Mouse (Mus musculus) intestine, embryonic 16.5 days (tissue): ENCODE results near the gene Treml4. TPM values are rescaled to one million over a fixed set of nuclear protein-coding genes. Genes with fewer than 3 reads are reported as not detected.
"Not testable (repeated sequence)": the region's sequence is repeated elsewhere in the genome, so short reads cannot be mapped to it uniquely, and the experiment has no call there.

ENCODE experiments used
- ATAC-seq: fragments of 200-750 bp; cut with Nextera tagmentation; 2 replicates; pipeline ENCODE4 v1.8.0; 2017; ENCODE audit warnings: moderate TSS enrichment, moderate library complexity
- H3K27ac ChIP-seq: fragments of 300-500 bp; sonication (generic); 2 replicates; pipeline ENCODE4 v1.5.1; 2014; ENCODE audit warnings: mild to moderate bottlenecking, low read length
- H3K27me3 ChIP-seq: fragments of 300-500 bp; sonication (generic); replicated peaks from 2 replicates; pipeline ENCODE4 v1.6.1; 2014; ENCODE audit warnings: low read length, control low read depth, mixed read lengths; ENCODE audit not compliant: control insufficient read depth, insufficient read depth
- H3K36me3 ChIP-seq: fragments of 300-500 bp; sonication (generic); 2 replicates; pipeline ENCODE4 v1.6.1; 2014; ENCODE audit warnings: low read length, control low read depth; ENCODE audit not compliant: control insufficient read depth, insufficient read depth
- H3K4me1 ChIP-seq: fragments of 300-500 bp; sonication (generic); 2 replicates; pipeline ENCODE4 v1.6.1; 2014; ENCODE audit warnings: low read length, control low read depth, mixed read lengths; ENCODE audit not compliant: control insufficient read depth, insufficient read depth
- H3K4me2 ChIP-seq: fragments of 300-500 bp; sonication (generic); 2 replicates; pipeline ENCODE4 v1.6.1; 2014; ENCODE audit warnings: low read depth, low read length, control low read depth
- H3K4me3 ChIP-seq: fragments of 300-500 bp; sonication (generic); 2 replicates; pipeline ENCODE4 v1.5.1; 2014; ENCODE audit warnings: mild to moderate bottlenecking, low read length
- H3K9ac ChIP-seq: fragments of 300-500 bp; sonication (generic); 2 replicates; pipeline ENCODE4 v1.6.1; 2014; ENCODE audit warnings: low read depth, low read length
- H3K9me3 ChIP-seq: fragments of 300-500 bp; sonication (generic); 2 replicates; pipeline ENCODE4 v1.6.1; 2016; ENCODE audit warnings: low read length, control low read depth; ENCODE audit not compliant: control insufficient read depth
- WGBS: fragments of 180-500 bp; shearing (Covaris S2); extraction: QIAGEN DNeasy Blood & Tissue Kit; methylation state at CpG from one replicate; pipeline ENCODE4 v1.1.7; 2014; 5-methylcytosine and 5-hydroxymethylcytosine counted together
- polyA plus RNA-seq: library from polyadenylated mRNA; unstranded; fragments of >200 nt; fragmentation: Nextera tagmentation; extraction: Ambion mirVana; gene quantifications from 2 replicates; pipeline ENCODE4 v1.2.1, GENCODE M21; 2015

The Treml4 gene
- polyA plus RNA-seq, 1 experiment from 2014 or later = 4.0 TPM

DNA sequence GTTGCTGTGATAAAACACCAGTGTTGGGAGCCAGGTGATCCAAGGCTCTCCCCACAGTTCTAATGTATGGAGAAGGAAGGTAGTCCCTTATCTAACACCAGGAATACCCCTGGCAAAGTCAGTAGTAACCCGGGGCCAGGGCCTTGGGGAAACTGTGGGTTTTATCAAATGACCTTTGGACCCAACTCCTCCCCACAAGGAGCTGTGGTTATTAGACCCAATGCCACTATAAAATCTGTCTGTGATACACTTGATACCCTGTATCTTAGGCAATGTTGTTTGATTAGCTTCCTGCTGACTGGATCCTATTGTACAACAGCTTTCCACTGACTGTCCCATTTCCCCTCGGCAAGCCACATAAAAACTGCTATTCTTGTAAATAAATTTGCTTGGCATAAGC is 48.0 kb downstream of the Treml4 start:
- ATAC-seq = peak; percentile 92
- Histone ChIP-seq H3K4me2 (no peak overlapping the region), H3K9ac (no peak overlapping the region), H3K27me3 (no peaks in the 10 kb centered on the region), H3K4me3 (no peak overlapping the region), H3K4me1 (peaks cover 2% of the 10 kb centered on the region; the same call in 1 of the 2 replicates), H3K27ac (no peak overlapping the region), H3K36me3 (no peaks in the 10 kb centered on the region), H3K9me3 (no peaks in the 10 kb centered on the region)
- WGBS = 38% methylated on average over 2 of the region's 2 CpGs

DNA sequence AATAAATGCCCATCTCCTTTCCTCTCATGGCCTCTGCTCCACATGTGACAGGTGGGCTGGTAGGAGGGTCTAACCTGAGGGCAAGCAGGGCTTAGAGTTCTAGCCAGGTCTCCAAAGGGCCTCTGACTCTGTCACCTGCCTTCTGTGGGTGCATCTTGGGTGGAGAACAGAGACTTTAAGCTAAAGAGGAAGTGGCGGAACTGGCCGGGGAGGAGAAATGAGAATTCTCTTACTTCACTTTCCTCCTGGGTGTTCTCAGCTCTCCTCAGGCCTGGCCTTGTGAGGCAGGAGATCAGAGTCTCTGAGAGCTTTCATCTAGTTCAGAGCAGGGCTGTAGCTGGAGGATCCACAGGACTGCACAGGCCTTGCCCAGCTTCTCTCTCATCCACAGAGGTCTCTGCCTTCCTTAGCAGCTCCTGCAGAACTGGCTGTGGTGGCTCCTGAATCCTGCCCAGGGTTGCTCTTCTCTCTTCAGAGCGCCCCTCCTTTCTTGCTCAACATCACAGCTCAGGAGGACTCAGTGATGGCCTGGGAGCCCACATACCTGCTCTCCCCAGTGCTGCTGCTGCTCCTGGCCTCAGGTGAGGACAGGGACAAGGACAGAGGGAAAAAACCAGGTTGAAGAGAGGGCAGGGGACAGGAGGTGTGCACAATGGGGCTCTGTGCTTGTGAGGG is 51.9 kb downstream of the Treml4 start, which contains the start of gene B430306N03Rik:
B430306N03Rik (plus strand) TSS at position 237 of the 675 bp plus-strand sequence.
- not testable (repeated sequence) for ATAC-seq, H3K36me3 ChIP-seq, H3K9ac ChIP-seq, H3K27ac ChIP-seq, H3K9me3 ChIP-seq, H3K4me3 ChIP-seq, H3K27me3 ChIP-seq, H3K4me1 ChIP-seq, H3K4me2 ChIP-seq
- WGBS = 83% methylated on average over 3 of the region's 3 CpGs

DNA sequence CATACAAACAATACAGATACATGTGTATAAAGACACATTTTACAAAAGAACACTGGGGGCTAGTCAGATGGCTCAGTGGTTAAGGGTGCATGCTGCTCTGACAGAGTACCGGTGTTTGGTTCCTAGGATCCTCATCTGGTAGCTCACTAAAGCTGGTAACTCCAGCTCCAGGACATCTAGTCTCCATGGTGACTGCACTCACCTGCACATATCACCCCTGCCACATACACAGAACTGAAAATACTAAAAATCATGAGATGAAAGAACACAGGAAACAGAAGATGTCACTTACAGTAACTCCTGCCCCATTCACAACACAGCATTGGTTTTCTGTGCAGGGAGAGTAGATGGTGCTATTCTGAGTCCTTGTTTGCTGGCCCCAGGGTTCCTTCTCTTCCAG is 54.6 kb downstream of the Treml4 start:
- no peaks in the 10 kb centered on the region for H3K4me1 ChIP-seq
- no peaks in the 10 kb centered on the region for H3K9me3 ChIP-seq
- 88% methylated on average over 1 of the region's 1 CpGs for WGBS
- H3K4me2 ChIP-seq = no peak overlapping the region
- H3K9ac ChIP-seq = no peak overlapping the region
- no peak for ATAC-seq
- no peaks in the 10 kb centered on the region for H3K27me3 ChIP-seq
- no peaks in the 10 kb centered on the region for H3K36me3 ChIP-seq
- no peak overlapping the region for H3K27ac ChIP-seq
- no peak overlapping the region for H3K4me3 ChIP-seq

DNA sequence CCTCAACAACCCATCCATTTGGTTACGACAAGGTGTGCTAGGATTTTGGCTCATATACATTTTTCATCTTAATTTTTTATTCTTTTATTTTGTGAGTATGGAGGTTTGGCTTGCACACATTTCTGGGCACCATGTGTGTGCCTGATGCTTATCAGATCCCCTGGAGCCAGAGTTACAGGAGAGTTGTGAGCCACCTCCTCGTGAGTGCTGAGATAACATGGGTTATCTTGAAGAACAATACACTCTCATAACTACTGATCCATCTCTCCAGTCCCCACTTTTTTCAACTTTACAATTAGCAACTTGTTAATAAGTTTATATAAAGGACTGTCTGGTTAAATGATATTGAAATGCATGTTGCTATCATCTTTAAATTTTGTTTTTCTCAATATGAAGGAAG is 57.2 kb downstream of the Treml4 start:
- Histone ChIP-seq H3K9ac (no peak overlapping the region), H3K27ac (no peak overlapping the region), H3K4me1 (no peaks in the 10 kb centered on the region), H3K27me3 (no peaks in the 10 kb centered on the region), H3K36me3 (no peaks in the 10 kb centered on the region), H3K4me2 (no peak overlapping the region), H3K4me3 (no peak overlapping the region), H3K9me3 (no peaks in the 10 kb centered on the region)
- ATAC-seq = no peak
- 76% methylated on average over 2 of the region's 2 CpGs for WGBS

DNA sequence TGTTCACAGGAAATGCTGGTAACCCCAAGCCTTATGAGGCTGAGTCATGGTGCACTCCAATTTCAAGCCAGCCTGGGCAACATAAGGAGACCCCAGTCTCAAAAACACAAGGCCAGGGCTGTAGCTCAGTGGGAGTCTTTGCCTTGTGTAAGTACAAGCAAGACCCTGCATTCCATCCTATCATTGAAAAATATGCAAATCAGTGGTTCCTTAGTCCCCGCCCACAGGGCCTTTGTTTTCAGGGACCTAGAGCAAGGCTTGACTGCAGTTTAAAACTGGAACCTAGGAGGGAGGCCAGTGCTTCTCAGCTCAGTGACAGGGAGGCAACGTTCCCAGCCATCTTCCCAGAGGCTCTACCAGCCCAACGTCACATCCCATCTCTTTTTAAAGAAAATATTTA is 59.1 kb downstream of the Treml4 start:
- Histone ChIP-seq H3K9me3 (no peaks in the 10 kb centered on the region), H3K9ac (no peak overlapping the region), H3K36me3 (no peaks in the 10 kb centered on the region), H3K4me3 (no peak overlapping the region), H3K4me2 (no peak overlapping the region), H3K27me3 (no peaks in the 10 kb centered on the region), H3K27ac (no peak overlapping the region), H3K4me1 (no peaks in the 10 kb centered on the region)
- ATAC-seq = no peak
- 72% methylated on average over 3 of the region's 3 CpGs for WGBS

DNA sequence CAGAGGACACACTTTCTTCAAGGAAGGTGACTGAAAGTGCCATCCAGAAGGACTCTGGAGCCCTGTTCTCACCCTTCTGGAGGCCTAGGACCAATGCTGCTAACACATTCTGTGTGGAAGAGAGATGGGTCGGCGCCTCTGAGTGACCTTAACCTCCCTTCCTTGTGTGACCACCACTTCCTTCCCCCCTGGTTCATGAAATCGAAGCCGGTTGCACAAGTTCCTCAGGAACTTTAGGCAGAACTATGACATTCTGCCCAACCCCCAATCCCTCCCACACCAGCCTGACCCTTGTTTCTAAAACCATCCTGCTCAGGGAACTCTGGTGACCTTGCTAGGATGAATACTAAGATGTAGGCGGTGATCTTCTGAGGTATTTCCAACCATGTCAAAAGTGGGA is 60.2 kb downstream of the Treml4 start:
- Histone ChIP-seq H3K36me3 (no peaks in the 10 kb centered on the region), H3K9me3 (no peaks in the 10 kb centered on the region), H3K9ac (no peak overlapping the region), H3K4me1 (no peaks in the 10 kb centered on the region), H3K27me3 (no peaks in the 10 kb centered on the region), H3K4me3 (no peak overlapping the region), H3K4me2 (no peak overlapping the region), H3K27ac (no peak overlapping the region)
- ATAC-seq = no peak
- WGBS = 90% methylated on average over 5 of the region's 5 CpGs

Other genes starting within 250 kb of the Treml4 start
- gene 1700122O11Rik, start 226.0 kb upstream of the Treml4 start, polyA plus RNA-seq = not detected in 2 replicates
- gene 1700067P10Rik, start 175.0 kb upstream of the Treml4 start, polyA plus RNA-seq = not detected in 2 replicates
- gene 9830107B12Rik, start 118.0 kb upstream of the Treml4 start, polyA plus RNA-seq = not detected in 2 replicates
- gene A530064D06Rik, start 97.0 kb upstream of the Treml4 start, polyA plus RNA-seq = 0.20 and 0.33 TPM in 2 replicates
- gene Trem1, start 31.5 kb upstream of the Treml4 start, polyA plus RNA-seq = 0.56 and 0.72 TPM in 2 replicates
- 0.37 and 0.57 TPM in 2 replicates for gene Trem3, start 16.5 kb upstream of the Treml4 start, polyA plus RNA-seq
- gene Treml2, start 35.2 kb downstream of the Treml4 start, polyA plus RNA-seq = 0.27 and 0.37 TPM in 2 replicates
- 0.44 and 0.59 TPM in 2 replicates for gene B430306N03Rik, start 51.8 kb downstream of the Treml4 start, polyA plus RNA-seq
- gene Trem2, start 82.1 kb downstream of the Treml4 start, polyA plus RNA-seq = 4.4 and 5.1 TPM in 2 replicates
- gene Treml1, start 95.6 kb downstream of the Treml4 start, polyA plus RNA-seq = 0.44 and 0.98 TPM in 2 replicates
- 9.3 and 10.8 TPM in 2 replicates for gene Nfya, start 145.6 kb downstream of the Treml4 start, polyA plus RNA-seq
- gene Oard1, start 145.7 kb downstream of the Treml4 start, polyA plus RNA-seq = 62.7 and 70.6 TPM in 2 replicates
- gene Apobec2, start 168.6 kb downstream of the Treml4 start, polyA plus RNA-seq = 4.6 and 5.4 TPM in 2 replicates
- gene Tspo2, start 187.2 kb downstream of the Treml4 start, polyA plus RNA-seq = 4.5 and 4.7 TPM in 2 replicates
- 47.2 and 49.3 TPM in 2 replicates for gene Unc5cl, start 190.6 kb downstream of the Treml4 start, polyA plus RNA-seq